Mouse (Mus musculus): ENCODE measurements at regions not wholly inside any gene's neighbourhood (a gene's known extent, or its start where the extent isn't known, plus 50 kb on each side); places are given as distances from the start of the nearest gene placed in this dataset.
"Not testable (repeated sequence)": the region's sequence is repeated elsewhere in the genome, so short reads cannot be mapped to it uniquely, and the experiment has no call there.

DNA sequence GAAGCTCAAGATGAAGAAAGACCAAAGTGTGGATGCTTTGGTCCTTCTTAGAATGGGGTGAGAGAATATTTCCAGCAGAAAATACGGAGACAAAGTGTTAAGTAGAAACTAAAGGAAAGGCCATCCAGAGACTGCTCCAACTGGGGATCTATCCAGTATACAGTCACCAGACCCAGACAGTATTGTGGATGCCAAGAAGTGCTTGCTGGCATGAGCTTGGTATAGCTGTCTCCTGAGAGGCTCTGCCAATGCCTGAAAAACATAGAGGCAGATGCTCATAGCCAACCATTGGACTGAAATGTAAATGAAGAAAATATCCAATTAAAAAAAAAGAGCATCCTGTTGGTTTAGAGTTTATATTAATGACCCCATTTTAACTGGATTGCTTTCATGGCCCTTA is 253.8 kb downstream of the Gm8797 start:
- no peaks in the 10 kb centered on the region for H3K36me3 ChIP-seq (ENCODE audit: control insufficient read depth, insufficient read depth, low read length)
- H3K4me2 ChIP-seq (ENCODE audit: low read depth, low read length) = no peak overlapping the region
- WGBS = 89% methylated on average over 1 of the region's 1 CpGs
- H3K27ac ChIP-seq (ENCODE audit: low read depth, low read length) = no peak overlapping the region
- no peak overlapping the region for H3K9ac ChIP-seq (replicated peaks; ENCODE audit: low read depth, low read length)
- no peaks in the 10 kb centered on the region for H3K9me3 ChIP-seq (ENCODE audit: control insufficient read depth, low read length)
- no peak overlapping the region for H3K4me3 ChIP-seq (ENCODE audit: low read depth, low read length)
- no peak for ATAC-seq (ENCODE audit: low read depth)
- H3K4me1 ChIP-seq (ENCODE audit: control insufficient read depth, insufficient read depth, low read length) = no peaks in the 10 kb centered on the region
- no peaks in the 10 kb centered on the region for H3K27me3 ChIP-seq (ENCODE audit: control insufficient read depth, insufficient read depth, low read length)

- Histone ChIP-seq H3K4me3 (ENCODE audit: low read depth, low read length) (no peak overlapping the region), H3K36me3 (ENCODE audit: control insufficient read depth, insufficient read depth, low read length) (no peaks in the 10 kb centered on the region), H3K9me3 (ENCODE audit: control insufficient read depth, low read length) (no peaks in the 10 kb centered on the region), H3K4me2 (ENCODE audit: low read depth, low read length) (no peak overlapping the region), H3K4me1 (ENCODE audit: control insufficient read depth, insufficient read depth, low read length) (no peaks in the 10 kb centered on the region), H3K9ac (replicated peaks; ENCODE audit: low read depth, low read length) (no peak overlapping the region), H3K27me3 (ENCODE audit: control insufficient read depth, insufficient read depth, low read length) (no peaks in the 10 kb centered on the region), H3K27ac (ENCODE audit: low read depth, low read length) (no peak overlapping the region)
- ATAC-seq (ENCODE audit: low read depth) = no peak
- 72% methylated on average over 1 of the region's 1 CpGs for WGBS
These were observed 268.1 kb downstream of the Gm8797 start for GRCm38 (mm10) chr3:6018749-6019148.

- H3K27ac ChIP-seq (ENCODE audit: low read depth, low read length); H3K9me3 ChIP-seq (ENCODE audit: control insufficient read depth, low read length); H3K4me1 ChIP-seq (ENCODE audit: control insufficient read depth, insufficient read depth, low read length); H3K4me3 ChIP-seq (ENCODE audit: low read depth, low read length); H3K27me3 ChIP-seq (ENCODE audit: control insufficient read depth, insufficient read depth, low read length); H3K36me3 ChIP-seq (ENCODE audit: control insufficient read depth, insufficient read depth, low read length); H3K4me2 ChIP-seq (ENCODE audit: low read depth, low read length); ATAC-seq (ENCODE audit: low read depth); H3K9ac ChIP-seq (replicated peaks; ENCODE audit: low read depth, low read length): not testable (repeated sequence)
- 91% methylated on average over 3 of the region's 3 CpGs for WGBS
These were observed 290.7 kb downstream of the Gm8797 start for GRCm38 (mm10) chr3:6041325-6041724.

DNA sequence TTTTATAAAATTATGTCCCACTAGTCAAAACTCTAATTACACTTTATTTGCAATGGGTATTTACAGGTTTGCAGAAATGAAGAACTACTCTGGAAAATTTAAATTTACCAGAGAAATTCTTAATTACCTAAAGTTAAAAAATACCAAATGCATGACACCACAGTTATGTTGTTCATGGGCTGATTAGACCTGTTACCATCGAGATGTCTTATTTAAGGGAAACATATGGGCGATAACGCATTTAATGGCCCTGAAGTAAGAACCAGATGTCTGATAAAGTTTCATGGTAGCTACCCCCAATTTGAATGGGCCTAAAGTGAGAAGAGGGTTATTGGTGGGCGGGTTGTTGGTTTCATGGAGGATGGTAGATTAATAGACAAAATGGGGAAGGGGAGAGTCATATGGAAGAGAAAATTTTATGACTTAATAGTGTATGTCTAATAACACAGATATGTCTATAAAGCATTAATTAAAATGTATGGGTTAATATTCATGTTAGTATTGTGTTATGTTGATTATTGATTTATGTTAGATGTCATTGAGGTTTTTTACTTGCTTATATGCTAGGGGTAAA is 299.0 kb downstream of the Gm8797 start:
- ATAC-seq (ENCODE audit: low read depth) = no peak
- no peak overlapping the region for H3K9ac ChIP-seq (replicated peaks; ENCODE audit: low read depth, low read length)
- no peaks in the 10 kb centered on the region for H3K4me1 ChIP-seq (ENCODE audit: control insufficient read depth, insufficient read depth, low read length)
- no peak overlapping the region for H3K4me3 ChIP-seq (ENCODE audit: low read depth, low read length)
- 88% methylated on average over 4 of the region's 4 CpGs for WGBS
- H3K4me2 ChIP-seq (ENCODE audit: low read depth, low read length) = no peak overlapping the region
- H3K36me3 ChIP-seq (ENCODE audit: control insufficient read depth, insufficient read depth, low read length) = no peaks in the 10 kb centered on the region
- no peaks in the 10 kb centered on the region for H3K9me3 ChIP-seq (ENCODE audit: control insufficient read depth, low read length)
- H3K27ac ChIP-seq (ENCODE audit: low read depth, low read length) = no peak overlapping the region
- H3K27me3 ChIP-seq (ENCODE audit: control insufficient read depth, insufficient read depth, low read length) = no peaks in the 10 kb centered on the region

GRCm38 (mm10) chr3:6051901-6052300 is 301.3 kb downstream of the Gm8797 start:
- no peak overlapping the region for H3K27ac ChIP-seq (ENCODE audit: low read depth, low read length)
- WGBS = 89% methylated on average over 2 of the region's 2 CpGs
- no peak overlapping the region for H3K4me3 ChIP-seq (ENCODE audit: low read depth, low read length)
- no peak overlapping the region for H3K9ac ChIP-seq (replicated peaks; ENCODE audit: low read depth, low read length)
- H3K27me3 ChIP-seq (ENCODE audit: control insufficient read depth, insufficient read depth, low read length) = no peaks in the 10 kb centered on the region
- no peak overlapping the region for H3K4me2 ChIP-seq (ENCODE audit: low read depth, low read length)
- H3K9me3 ChIP-seq (ENCODE audit: control insufficient read depth, low read length) = no peaks in the 10 kb centered on the region
- no peak for ATAC-seq (ENCODE audit: low read depth)
- H3K4me1 ChIP-seq (ENCODE audit: control insufficient read depth, insufficient read depth, low read length) = no peaks in the 10 kb centered on the region
- H3K36me3 ChIP-seq (ENCODE audit: control insufficient read depth, insufficient read depth, low read length) = no peaks in the 10 kb centered on the region

DNA sequence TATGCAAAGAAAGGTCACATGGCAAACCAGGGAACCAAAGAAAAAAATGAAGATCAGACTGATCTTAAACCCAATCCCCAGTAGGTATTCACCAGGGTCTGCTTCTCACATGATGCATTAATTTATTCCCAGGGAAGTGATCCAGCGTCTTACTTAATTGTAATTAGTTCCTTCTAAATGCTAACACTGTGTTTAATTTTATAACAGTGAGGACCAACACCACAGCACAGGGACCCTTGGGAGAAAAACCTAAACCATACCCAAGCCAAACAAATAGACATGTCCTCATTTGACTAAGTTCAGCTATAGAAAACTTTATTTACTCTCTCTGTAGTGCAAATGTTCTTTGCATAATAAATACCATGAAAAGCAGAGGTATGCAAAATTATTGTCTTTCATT is 333.2 kb downstream of the Gm8797 start:
- Histone ChIP-seq H3K27me3 (ENCODE audit: control insufficient read depth, insufficient read depth, low read length) (no peaks in the 10 kb centered on the region), H3K27ac (ENCODE audit: low read depth, low read length) (no peak overlapping the region), H3K4me2 (ENCODE audit: low read depth, low read length) (no peak overlapping the region), H3K36me3 (ENCODE audit: control insufficient read depth, insufficient read depth, low read length) (no peaks in the 10 kb centered on the region), H3K4me3 (ENCODE audit: low read depth, low read length) (no peak overlapping the region), H3K9me3 (ENCODE audit: control insufficient read depth, low read length) (no peaks in the 10 kb centered on the region), H3K9ac (replicated peaks; ENCODE audit: low read depth, low read length) (no peak overlapping the region), H3K4me1 (ENCODE audit: control insufficient read depth, insufficient read depth, low read length) (no peaks in the 10 kb centered on the region)
- no peak for ATAC-seq (ENCODE audit: low read depth)
- 48% methylated on average over 1 of the region's 1 CpGs for WGBS

DNA sequence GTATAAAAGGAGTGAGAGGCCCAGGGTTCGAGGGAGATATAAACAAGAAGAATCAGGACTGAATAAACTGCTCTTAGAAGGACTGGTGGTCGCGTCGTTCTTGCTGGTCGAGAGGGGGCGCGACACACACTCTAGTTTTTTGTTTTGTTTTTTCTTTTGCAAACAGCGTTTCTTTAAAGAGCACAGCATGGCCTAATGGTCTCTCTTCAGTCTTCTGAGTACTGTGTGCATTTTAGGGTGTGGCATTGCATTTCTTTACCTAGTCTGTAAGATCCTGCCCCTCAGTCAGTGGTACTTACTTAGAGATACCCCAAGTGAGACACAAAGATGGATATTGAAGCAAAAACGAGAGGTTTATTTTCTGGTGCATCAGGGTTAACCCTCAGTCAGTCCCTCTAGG is 336.7 kb downstream of the Gm8797 start:
- Histone ChIP-seq H3K9ac (replicated peaks; ENCODE audit: low read depth, low read length) (no peak overlapping the region), H3K4me3 (ENCODE audit: low read depth, low read length) (no peak overlapping the region), H3K4me1 (ENCODE audit: control insufficient read depth, insufficient read depth, low read length) (no peaks in the 10 kb centered on the region), H3K4me2 (ENCODE audit: low read depth, low read length) (no peak overlapping the region), H3K27ac (ENCODE audit: low read depth, low read length) (no peak overlapping the region), H3K9me3 (ENCODE audit: control insufficient read depth, low read length) (no peaks in the 10 kb centered on the region), H3K36me3 (ENCODE audit: control insufficient read depth, insufficient read depth, low read length) (no peaks in the 10 kb centered on the region), H3K27me3 (ENCODE audit: control insufficient read depth, insufficient read depth, low read length) (no peaks in the 10 kb centered on the region)
- ATAC-seq (ENCODE audit: low read depth) = no peak
- 77% methylated on average over 9 of the region's 9 CpGs for WGBS

DNA sequence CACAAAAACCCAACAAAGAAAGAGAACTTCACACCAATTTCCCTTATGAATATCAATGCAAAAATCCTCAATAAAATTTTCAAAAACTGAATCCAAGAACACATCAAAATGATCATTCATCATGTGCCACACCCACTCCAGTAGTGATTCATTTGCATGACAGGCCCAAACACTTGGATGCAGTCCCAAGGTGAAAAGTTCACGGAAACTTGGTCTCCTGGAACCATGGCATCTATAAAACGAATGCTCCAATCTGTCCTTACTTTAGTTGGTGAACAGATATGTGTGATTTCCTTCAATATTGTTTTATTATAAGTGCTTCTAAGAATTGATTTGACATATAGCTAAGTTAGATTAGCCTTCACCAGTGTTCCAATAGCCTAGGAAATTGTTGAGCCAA is 343.3 kb downstream of the Gm8797 start:
- no peaks in the 10 kb centered on the region for H3K4me1 ChIP-seq (ENCODE audit: control insufficient read depth, insufficient read depth, low read length)
- H3K27me3 ChIP-seq (ENCODE audit: control insufficient read depth, insufficient read depth, low read length) = no peaks in the 10 kb centered on the region
- 87% methylated on average over 2 of the region's 2 CpGs for WGBS
- ATAC-seq (ENCODE audit: low read depth) = no peak
- H3K36me3 ChIP-seq (ENCODE audit: control insufficient read depth, insufficient read depth, low read length) = no peaks in the 10 kb centered on the region
- no peak overlapping the region for H3K4me3 ChIP-seq (ENCODE audit: low read depth, low read length)
- no peak overlapping the region for H3K4me2 ChIP-seq (ENCODE audit: low read depth, low read length)
- no peaks in the 10 kb centered on the region for H3K9me3 ChIP-seq (ENCODE audit: control insufficient read depth, low read length)
- H3K9ac ChIP-seq (replicated peaks; ENCODE audit: low read depth, low read length) = no peak overlapping the region
- no peak overlapping the region for H3K27ac ChIP-seq (ENCODE audit: low read depth, low read length)

- not testable (repeated sequence) for H3K27ac ChIP-seq (ENCODE audit: low read depth, low read length); H3K4me2 ChIP-seq (ENCODE audit: low read depth, low read length); H3K4me1 ChIP-seq (ENCODE audit: control insufficient read depth, insufficient read depth, low read length); H3K9me3 ChIP-seq (ENCODE audit: control insufficient read depth, low read length); H3K36me3 ChIP-seq (ENCODE audit: control insufficient read depth, insufficient read depth, low read length); H3K9ac ChIP-seq (replicated peaks; ENCODE audit: low read depth, low read length); ATAC-seq (ENCODE audit: low read depth); H3K4me3 ChIP-seq (ENCODE audit: low read depth, low read length); H3K27me3 ChIP-seq (ENCODE audit: control insufficient read depth, insufficient read depth, low read length)
These were observed 343.8 kb downstream of the Gm8797 start for GRCm38 (mm10) chr3:6094410-6094809.

DNA sequence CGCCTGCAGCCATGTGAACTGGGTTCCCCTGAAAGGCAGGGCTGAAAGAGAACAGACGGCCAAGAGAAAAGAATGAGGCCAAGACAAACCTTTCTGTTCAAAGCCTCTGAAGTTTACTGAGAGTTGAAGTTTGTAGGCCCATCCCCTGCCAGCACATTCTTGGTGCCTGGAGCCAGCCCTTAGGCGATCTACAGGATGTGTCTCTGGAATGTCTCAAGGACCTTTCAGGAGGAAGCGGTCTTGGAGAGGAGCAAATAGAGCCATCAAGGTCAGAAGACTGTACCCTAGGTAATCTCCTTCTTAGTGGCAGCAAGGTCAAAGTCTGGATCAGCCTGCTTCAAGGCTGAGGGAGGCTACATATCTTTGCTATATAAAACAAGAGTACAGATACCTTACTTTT is 350.3 kb downstream of the Gm8797 start:
- Histone ChIP-seq H3K4me2 (ENCODE audit: low read depth, low read length) (no peak overlapping the region), H3K9ac (replicated peaks; ENCODE audit: low read depth, low read length) (no peak overlapping the region), H3K36me3 (ENCODE audit: control insufficient read depth, insufficient read depth, low read length) (no peaks in the 10 kb centered on the region), H3K4me3 (ENCODE audit: low read depth, low read length) (no peak overlapping the region), H3K27ac (ENCODE audit: low read depth, low read length) (no peak overlapping the region), H3K4me1 (ENCODE audit: control insufficient read depth, insufficient read depth, low read length) (no peaks in the 10 kb centered on the region), H3K27me3 (ENCODE audit: control insufficient read depth, insufficient read depth, low read length) (no peaks in the 10 kb centered on the region), H3K9me3 (ENCODE audit: control insufficient read depth, low read length) (no peaks in the 10 kb centered on the region)
- WGBS = 75% methylated on average over 4 of the region's 4 CpGs
- ATAC-seq (ENCODE audit: low read depth) = no peak
